Mouse (Mus musculus) kidney, adult 2 months (tissue): ENCODE results near the gene Lag3. TPM values are rescaled to one million over a fixed set of nuclear protein-coding genes. Genes with fewer than 3 reads are reported as not detected.

Source experiments
- DNase-seq: peaks from one replicate; pipeline ENCODE4 v3.0.0; 2021
- H3K27ac ChIP-seq: fragments of 200-500 bp; 2 replicates; pipeline ENCODE4 v1.5.1; 2012; ENCODE audit warnings: low read depth, low read length, control low read depth, inconsistent platforms; ENCODE audit not compliant: insufficient read depth
- H3K27me3 ChIP-seq: fragments of 200-500 bp; replicated peaks from 2 replicates; pipeline ENCODE4 v1.6.1; 2012; ENCODE audit warnings: mild to moderate bottlenecking, moderate library complexity, low read length, inconsistent platforms; ENCODE audit not compliant: control insufficient read depth, insufficient read depth
- H3K36me3 ChIP-seq: fragments of 200-500 bp; 2 replicates; pipeline ENCODE4 v1.6.1; 2012; ENCODE audit warnings: mild to moderate bottlenecking, moderate library complexity, low read length, inconsistent platforms; ENCODE audit not compliant: control insufficient read depth, insufficient read depth
- H3K4me1 ChIP-seq: fragments of 200-500 bp; 2 replicates; pipeline ENCODE4 v1.6.1; 2011; ENCODE audit warnings: low read length; ENCODE audit not compliant: control insufficient read depth, insufficient read depth
- H3K4me3 ChIP-seq: fragments of 200-500 bp; 2 replicates; pipeline ENCODE4 v1.5.1; 2011; ENCODE audit warnings: mild to moderate bottlenecking, low read depth, low read length, control low read depth; ENCODE audit not compliant: insufficient read depth
- CTCF ChIP-seq: fragments of 200-500 bp; conservative IDR thresholded peaks from 2 replicates; pipeline ENCODE4 v1.5.1; 2011; ENCODE audit warnings: low read depth, mild to moderate bottlenecking, control low read depth, low read length, moderate library complexity, mixed read lengths; ENCODE audit not compliant: insufficient read depth, insufficient read length
- POLR2A ChIP-seq: fragments of 200-500 bp; IDR thresholded peaks from one replicate; pipeline ENCODE4 v1.6.1; 2011; ENCODE audit warnings: low read depth, low read length, control low read depth
- WGBS: fragments of 180-500 bp; shearing (Covaris S2); methylation state at CpG from one replicate; pipeline ENCODE4 v1.1.7; 2018; 5-methylcytosine and 5-hydroxymethylcytosine counted together
- polyA plus RNA-seq: library from polyadenylated mRNA; depleted of rRNA; stranded (reverse); fragments of >200 nt; gene quantifications from 2 replicates; pipeline ENCODE4 v1.2.3, GENCODE M21; 2012

The Lag3 gene
- polyA plus RNA-seq, 1 experiment: 1.5 TPM

DNA sequence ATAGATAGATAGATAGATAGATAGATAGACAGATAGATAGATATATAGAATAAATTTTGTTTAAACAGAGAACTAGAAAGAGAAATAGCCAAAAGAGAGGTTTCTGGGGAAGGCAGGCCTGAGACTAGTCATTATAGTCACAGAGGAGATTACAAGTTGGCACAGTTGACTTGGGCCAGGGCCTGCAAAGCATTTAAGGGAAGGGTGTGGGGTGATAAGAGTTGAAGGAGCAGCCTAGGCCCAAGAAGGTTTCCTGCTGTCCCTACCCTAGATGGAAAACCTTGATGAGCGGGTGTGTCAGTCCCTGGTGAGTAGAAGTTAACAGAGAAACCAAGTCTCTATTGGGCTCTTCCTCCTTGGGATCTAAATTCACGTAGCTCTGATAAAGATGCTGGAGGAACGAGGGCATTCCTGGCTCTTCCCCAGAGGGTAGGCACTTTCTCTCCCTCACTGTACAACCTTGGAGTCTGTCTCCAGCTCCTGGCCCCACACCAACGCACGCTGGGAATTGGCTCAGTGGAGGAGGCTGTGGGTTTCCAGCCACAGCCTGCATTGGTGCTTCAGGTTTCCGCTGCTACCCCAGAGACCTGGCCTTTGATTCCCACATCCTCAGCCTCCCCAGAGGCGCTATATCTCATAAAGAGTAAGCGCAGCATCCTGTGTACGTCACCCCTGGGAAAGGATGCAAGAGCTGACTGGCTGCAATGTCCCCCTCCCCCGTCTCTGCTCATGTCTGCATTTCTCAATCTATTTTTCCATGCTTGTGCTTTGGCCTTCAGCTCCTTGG, 26.6 kb downstream of the Lag3 start:
- H3K27me3 ChIP-seq: no peaks in the 10 kb centered on the region
- H3K27ac ChIP-seq: no peak overlapping the region
- TF ChIP-seq POLR2A (no peak), CTCF (no peak)
- DNase-seq: no peak
- no peaks in the 10 kb centered on the region for H3K4me1 ChIP-seq
- H3K36me3 ChIP-seq: no peaks in the 10 kb centered on the region
- 73% methylated on average over 10 of the region's 10 CpGs for WGBS
- H3K4me3 ChIP-seq: no peak overlapping the region

DNA sequence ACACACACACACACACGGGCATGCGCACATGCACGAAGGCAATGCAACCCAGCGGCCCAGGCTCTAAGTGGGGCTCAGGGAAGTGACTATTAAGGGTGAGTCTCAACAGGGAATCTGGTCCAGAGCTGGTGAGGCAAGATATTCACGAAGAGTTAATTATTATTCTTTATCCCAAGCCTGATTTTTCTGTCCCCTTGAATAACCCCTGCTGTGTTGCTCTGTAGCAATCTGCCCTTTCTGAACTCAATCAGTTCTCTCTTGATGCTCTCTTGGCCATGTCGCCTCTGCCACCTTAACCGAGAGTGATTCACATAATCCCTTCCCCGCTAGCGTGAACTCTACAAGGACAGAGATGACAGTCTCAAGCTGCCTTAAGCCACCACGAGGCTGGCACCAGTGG, 28.2 kb downstream of the Lag3 start:
- Histone ChIP-seq H3K4me1 (no peaks in the 10 kb centered on the region), H3K4me3 (no peak overlapping the region), H3K27ac (no peak overlapping the region), H3K36me3 (no peaks in the 10 kb centered on the region), H3K27me3 (no peaks in the 10 kb centered on the region)
- WGBS: 70% methylated on average over 10 of the region's 10 CpGs
- TF ChIP-seq POLR2A (no peak), CTCF (no peak)
- peak; percentile 30 for DNase-seq

DNA sequence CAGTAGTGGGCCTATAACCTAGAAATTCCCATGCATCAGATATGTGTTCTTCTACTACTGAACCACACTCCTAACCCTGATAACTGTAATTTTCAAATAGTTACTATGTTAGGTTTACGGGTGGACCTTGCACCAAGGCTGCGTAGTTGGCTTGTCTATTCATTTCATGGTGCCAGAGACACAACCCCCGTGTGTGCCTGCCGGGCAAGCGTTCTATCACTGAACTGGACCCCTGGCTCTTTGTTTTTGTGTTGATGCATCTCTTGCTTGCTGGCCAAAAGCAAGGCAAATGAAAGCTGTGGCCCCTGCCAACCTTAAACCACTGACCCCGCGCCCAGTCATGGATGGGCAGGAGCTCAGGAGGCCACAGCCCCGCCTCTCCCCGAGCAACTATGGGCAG, 29.7 kb downstream of the Lag3 start:
- H3K27ac ChIP-seq: no peak overlapping the region
- H3K36me3 ChIP-seq: no peaks in the 10 kb centered on the region
- peak; percentile 47 for DNase-seq
- no peaks in the 10 kb centered on the region for H3K4me1 ChIP-seq
- H3K4me3 ChIP-seq: no peak overlapping the region
- 77% methylated on average over 9 of the region's 9 CpGs for WGBS
- H3K27me3 ChIP-seq: no peaks in the 10 kb centered on the region
- TF ChIP-seq POLR2A: no peak
- no peak for TF ChIP-seq CTCF

DNA sequence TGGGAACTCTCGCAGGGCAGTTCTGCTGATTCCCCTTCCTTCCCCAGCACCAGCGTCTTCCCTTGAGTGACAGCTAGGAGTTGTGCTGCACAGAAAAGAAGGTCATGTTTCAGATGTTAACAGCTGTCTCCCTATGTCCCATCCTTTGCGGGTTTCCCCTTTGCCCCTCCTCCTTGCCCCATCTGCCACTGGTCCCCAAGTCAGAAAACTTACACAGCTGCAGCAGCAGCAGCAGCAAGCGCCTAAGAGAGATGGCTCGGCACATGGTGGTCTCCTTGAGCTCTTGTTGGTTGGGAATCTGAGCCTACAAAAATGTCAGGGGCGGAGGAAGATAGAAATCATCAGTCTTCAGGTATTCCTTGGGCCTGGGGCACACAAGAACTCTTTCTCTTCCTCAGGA, 32.1 kb downstream of the Lag3 start:
- no peaks in the 10 kb centered on the region for H3K4me1 ChIP-seq
- H3K36me3 ChIP-seq: no peaks in the 10 kb centered on the region
- no peak overlapping the region for H3K27ac ChIP-seq
- no peak for DNase-seq
- no peak overlapping the region for H3K4me3 ChIP-seq
- H3K27me3 ChIP-seq: no peaks in the 10 kb centered on the region
- 51% methylated on average over 6 of the region's 6 CpGs for WGBS
- TF ChIP-seq CTCF (no peak), POLR2A (no peak)

DNA sequence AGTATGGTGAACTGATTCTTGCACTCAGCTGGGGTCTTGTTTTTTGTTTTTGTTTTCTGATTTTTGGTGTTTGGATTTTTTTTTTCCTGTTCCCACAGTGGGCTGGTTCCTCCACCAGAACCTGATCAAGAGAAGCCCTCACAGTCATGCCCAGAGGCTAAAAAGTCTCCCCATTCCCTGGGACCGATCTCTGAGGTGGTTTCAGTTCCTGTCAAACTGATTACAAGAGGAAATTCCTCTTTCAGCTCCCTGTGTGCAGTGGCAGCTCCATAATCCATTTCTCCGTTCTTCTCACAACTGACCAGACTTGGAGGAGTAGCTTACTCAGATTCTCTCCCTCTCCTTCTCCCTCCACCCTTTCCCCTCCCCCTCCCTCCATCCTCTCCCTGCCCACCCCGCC, 37.2 kb downstream of the Lag3 start:
- Histone ChIP-seq H3K27me3 (no peaks in the 10 kb centered on the region), H3K36me3 (no peaks in the 10 kb centered on the region), H3K4me3 (no peak overlapping the region), H3K27ac (no peak overlapping the region), H3K4me1 (no peaks in the 10 kb centered on the region)
- TF ChIP-seq CTCF (no peak), POLR2A (no peak)
- DNase-seq: no peak
- 41% methylated on average over 2 of the region's 3 CpGs for WGBS

DNA sequence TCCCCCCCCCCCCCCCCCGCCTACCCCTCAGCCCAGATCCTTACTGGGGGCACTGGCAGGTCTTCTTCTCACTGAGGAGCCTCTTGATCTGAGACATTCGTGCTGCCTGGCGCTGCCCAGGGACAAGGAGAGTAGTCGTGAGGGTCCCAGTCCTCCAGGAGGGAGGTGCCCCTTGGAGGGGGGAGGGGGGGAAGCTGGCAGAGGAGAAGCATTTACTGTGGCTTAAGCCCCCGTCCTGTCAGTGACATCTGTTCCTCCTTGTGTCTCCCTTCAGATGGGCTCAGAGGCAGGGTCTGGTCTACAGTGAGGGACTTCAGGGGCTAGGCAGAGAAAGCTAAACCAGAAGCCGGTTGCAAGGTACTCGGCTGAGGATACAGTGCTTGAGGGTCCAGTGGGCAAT, 44.9 kb downstream of the Lag3 start:
- WGBS: 75% methylated on average over 7 of the region's 7 CpGs
- Histone ChIP-seq H3K27me3 (no peaks in the 10 kb centered on the region), H3K4me3 (no peak overlapping the region), H3K4me1 (no peaks in the 10 kb centered on the region), H3K36me3 (no peaks in the 10 kb centered on the region), H3K27ac (no peak overlapping the region)
- TF ChIP-seq POLR2A (no peak), CTCF (no peak)
- DNase-seq: no peak

DNA sequence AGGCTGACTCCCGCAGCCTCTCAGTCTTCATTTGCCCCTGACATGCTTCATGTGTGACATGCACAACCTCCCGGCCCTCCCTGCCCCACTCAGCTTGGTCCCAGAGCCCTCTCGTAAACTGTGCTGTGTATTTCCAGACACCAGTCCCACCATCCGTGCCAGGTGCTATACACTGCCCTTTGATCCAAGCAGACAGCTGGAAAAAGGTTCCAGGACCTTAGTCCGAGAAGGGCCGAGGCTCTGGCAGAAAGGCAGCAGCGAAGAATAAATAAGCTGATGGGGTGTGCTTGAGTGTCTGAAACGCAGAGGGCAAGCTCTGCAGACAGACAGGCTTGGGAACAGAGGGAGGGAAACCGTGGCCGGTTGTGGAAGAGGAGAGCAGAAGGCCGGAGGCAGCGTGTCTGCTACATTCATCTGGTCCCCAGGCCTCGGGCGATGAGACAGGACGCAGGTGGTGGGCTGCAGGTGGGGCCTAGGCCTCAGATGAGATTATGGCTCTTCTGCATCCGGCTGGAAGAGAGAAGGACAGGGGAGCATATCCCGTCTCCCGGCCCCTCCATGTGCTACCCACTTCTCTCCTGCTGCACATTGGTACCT, 45.6 kb downstream of the Lag3 start:
- Histone ChIP-seq H3K27me3 (no peaks in the 10 kb centered on the region), H3K4me3 (no peak overlapping the region), H3K27ac (no peak overlapping the region), H3K4me1 (no peaks in the 10 kb centered on the region), H3K36me3 (no peaks in the 10 kb centered on the region)
- TF ChIP-seq POLR2A: no peak
- TF ChIP-seq CTCF: no peak
- DNase-seq: peak; percentile 54
- WGBS: 68% methylated on average over 18 of the region's 18 CpGs
